Mouse (Mus musculus) heart, embryonic 11.5 days (tissue): ENCODE results near the gene 4933430I17Rik. TPM values are rescaled to one million over a fixed set of nuclear protein-coding genes. Genes with fewer than 3 reads are reported as not detected.

Source experiments
- ATAC-seq: fragments of 200-750 bp; cut with Nextera tagmentation; replicated peaks from 2 replicates; pipeline ENCODE4 v1.8.0; 2017; ENCODE audit warnings: moderate library complexity; ENCODE audit not compliant: insufficient number of reproducible peaks, low FRiP score, low TSS enrichment
- H3K27ac ChIP-seq: fragments of 300-500 bp; sonication (generic); 2 replicates; pipeline ENCODE4 v1.5.1; 2014; ENCODE audit warnings: mild to moderate bottlenecking, low read depth, low read length
- H3K27me3 ChIP-seq: fragments of 300-500 bp; sonication (generic); 2 replicates; pipeline ENCODE4 v1.6.1; 2014; ENCODE audit warnings: mild to moderate bottlenecking, low read length, mixed read lengths; ENCODE audit not compliant: control insufficient read depth, insufficient read depth
- H3K36me3 ChIP-seq: fragments of 300-500 bp; sonication (generic); 2 replicates; pipeline ENCODE4 v1.6.1; 2014; ENCODE audit warnings: mild to moderate bottlenecking, low read length, moderate library complexity, mixed read lengths; ENCODE audit not compliant: control insufficient read depth, insufficient read depth
- H3K4me1 ChIP-seq: fragments of 300-500 bp; sonication (generic); 2 replicates; pipeline ENCODE4 v1.6.1; 2014; ENCODE audit warnings: low read length; ENCODE audit not compliant: control insufficient read depth, insufficient read depth
- H3K4me2 ChIP-seq: fragments of 300-500 bp; sonication (generic); 2 replicates; pipeline ENCODE4 v1.6.1; 2014; ENCODE audit warnings: mild to moderate bottlenecking, moderate library complexity
- H3K4me3 ChIP-seq: fragments of 300-500 bp; sonication (generic); 2 replicates; pipeline ENCODE4 v1.5.1; 2014; ENCODE audit warnings: low read depth, low read length
- H3K9ac ChIP-seq: fragments of 300-500 bp; sonication (generic); 2 replicates; pipeline ENCODE4 v1.6.1; 2014; ENCODE audit warnings: mild to moderate bottlenecking, low read depth, low read length, moderate library complexity
- H3K9me3 ChIP-seq: fragments of 300-500 bp; sonication (generic); replicated peaks from 2 replicates; pipeline ENCODE4 v1.6.1; 2016; ENCODE audit warnings: low read length; ENCODE audit not compliant: control insufficient read depth
- WGBS: fragments of 180-500 bp; shearing (Covaris S2); extraction: QIAGEN DNeasy Blood & Tissue Kit; methylation state at CpG from one replicate; pipeline ENCODE4 v1.1.7; 2014; ENCODE audit not compliant: insufficient replicate concordance; 5-methylcytosine and 5-hydroxymethylcytosine counted together
- polyA plus RNA-seq: library from polyadenylated mRNA; unstranded; fragments of >200 nt; fragmentation: Nextera tagmentation; extraction: Ambion mirVana; gene quantifications from 2 replicates; pipeline ENCODE4 v1.2.1, GENCODE M21; 2014

The 4933430I17Rik gene
- polyA plus RNA-seq, 1 experiment from 2014 or later = 0.34 TPM

- H3K4me1 ChIP-seq = peaks cover 14% of the 10 kb centered on the region
- peaks cover 78% of the 10 kb centered on the region for H3K27me3 ChIP-seq
- H3K9ac ChIP-seq = no peak overlapping the region
- H3K4me3 ChIP-seq = no peak overlapping the region
- no peak overlapping the region for H3K4me2 ChIP-seq
- no peaks in the 10 kb centered on the region for H3K9me3 ChIP-seq
- WGBS = 28% methylated on average over 4 of the region's 4 CpGs
- H3K36me3 ChIP-seq = no peaks in the 10 kb centered on the region
- peak overlapping the region; percentile 29; the same call in 1 of the 2 replicates for H3K27ac ChIP-seq
- ATAC-seq = no peak
These were observed 41.4 kb downstream of the 4933430I17Rik start for GRCm38 (mm10) chr4:62566530-62566929.

GRCm38 (mm10) chr4:62567696-62568095 is 42.5 kb downstream of the 4933430I17Rik start:
- Histone ChIP-seq H3K4me2 (no peak overlapping the region), H3K27me3 (peaks cover 86% of the 10 kb centered on the region), H3K9me3 (no peaks in the 10 kb centered on the region), H3K27ac (no peak overlapping the region), H3K4me1 (peaks cover 14% of the 10 kb centered on the region), H3K9ac (no peak overlapping the region), H3K36me3 (no peaks in the 10 kb centered on the region), H3K4me3 (no peak overlapping the region)
- 81% methylated on average over 6 of the region's 6 CpGs for WGBS
- ATAC-seq = no peak

GRCm38 (mm10) chr4:62568359-62568758 is 43.2 kb downstream of the 4933430I17Rik start:
- Histone ChIP-seq H3K4me3 (no peak overlapping the region), H3K4me2 (no peak overlapping the region), H3K9me3 (peaks cover 4% of the 10 kb centered on the region), H3K9ac (no peak overlapping the region), H3K27ac (no peak overlapping the region), H3K36me3 (no peaks in the 10 kb centered on the region), H3K4me1 (peaks cover 14% of the 10 kb centered on the region), H3K27me3 (peaks cover 83% of the 10 kb centered on the region)
- 72% methylated on average over 1 of the region's 1 CpGs for WGBS
- ATAC-seq = no peak

GRCm38 (mm10) chr4:62569603-62570002 is 44.4 kb downstream of the 4933430I17Rik start:
- 69% methylated on average over 5 of the region's 5 CpGs for WGBS

GRCm38 (mm10) chr4:62570029-62570428 is 44.9 kb downstream of the 4933430I17Rik start:
- Histone ChIP-seq H3K36me3 (no peaks in the 10 kb centered on the region), H3K27me3 (peaks cover 66% of the 10 kb centered on the region), H3K27ac (no peak overlapping the region), H3K4me2 (peak overlapping the region; percentile 29; the same call in 1 of the 2 replicates), H3K4me3 (no peak overlapping the region), H3K4me1 (peaks cover 14% of the 10 kb centered on the region), H3K9ac (no peak overlapping the region), H3K9me3 (peaks cover 4% of the 10 kb centered on the region)
- ATAC-seq = no peak
- WGBS = 33% methylated on average over 5 of the region's 5 CpGs

More at GRCm38 (mm10) chr4:62569603-62570002, 44.4 kb downstream of the 4933430I17Rik start:
- peaks cover 4% of the 10 kb centered on the region for H3K9me3 ChIP-seq
- H3K9ac ChIP-seq = no peak overlapping the region
- no peak overlapping the region for H3K4me3 ChIP-seq
- ATAC-seq = no peak
- no peak overlapping the region for H3K27ac ChIP-seq
- peaks cover 71% of the 10 kb centered on the region for H3K27me3 ChIP-seq
- no peaks in the 10 kb centered on the region for H3K36me3 ChIP-seq
- peaks cover 14% of the 10 kb centered on the region for H3K4me1 ChIP-seq
- no peak overlapping the region for H3K4me2 ChIP-seq

GRCm38 (mm10) chr4:62582365-62583264 is 57.4 kb downstream of the 4933430I17Rik start:
- no peaks in the 10 kb centered on the region for H3K36me3 ChIP-seq
- 33% methylated on average over 18 of the region's 18 CpGs for WGBS
- peak overlapping the region; percentile 46; the same call in 1 of the 2 replicates for H3K4me3 ChIP-seq
- H3K9me3 ChIP-seq = no peaks in the 10 kb centered on the region
- no peak overlapping the region; the same call in 1 of the 2 replicates for H3K9ac ChIP-seq
- no peak overlapping the region for H3K27ac ChIP-seq
- H3K27me3 ChIP-seq = peaks cover 75% of the 10 kb centered on the region
- H3K4me1 ChIP-seq = peaks cover 15% of the 10 kb centered on the region
- H3K4me2 ChIP-seq = peak overlapping the region; percentile 82
- 0 out of 2 replicates have a peak, but pooled peaks have one; percentile 26 for ATAC-seq

- H3K9me3 ChIP-seq = no peaks in the 10 kb centered on the region
- H3K4me3 ChIP-seq = peak overlapping the region; percentile 46
- H3K9ac ChIP-seq = peak overlapping the region; percentile 31; the same call in 1 of the 2 replicates
- H3K4me1 ChIP-seq = peaks cover 15% of the 10 kb centered on the region
- no peak for ATAC-seq
- 5% methylated on average over 42 of the region's 42 CpGs for WGBS
- peak overlapping the region; percentile 82 for H3K4me2 ChIP-seq
- H3K36me3 ChIP-seq = no peaks in the 10 kb centered on the region
- no peak overlapping the region for H3K27ac ChIP-seq
- peaks cover 81% of the 10 kb centered on the region for H3K27me3 ChIP-seq
These were observed 58.3 kb downstream of the 4933430I17Rik start for GRCm38 (mm10) chr4:62583265-62584092.

GRCm38 (mm10) chr4:62587067-62587466 is 61.9 kb downstream of the 4933430I17Rik start:
- H3K4me1 ChIP-seq = peaks cover 21% of the 10 kb centered on the region
- H3K4me2 ChIP-seq = no peak overlapping the region
- no peaks in the 10 kb centered on the region for H3K36me3 ChIP-seq
- H3K27ac ChIP-seq = no peak overlapping the region
- no peak overlapping the region for H3K9ac ChIP-seq
- H3K27me3 ChIP-seq = peaks cover 64% of the 10 kb centered on the region
- H3K4me3 ChIP-seq = no peak overlapping the region
- no peak for ATAC-seq
- H3K9me3 ChIP-seq = no peaks in the 10 kb centered on the region
- 72% methylated on average over 8 of the region's 8 CpGs for WGBS
